Mouse (Mus musculus) MEL (cell line): ENCODE data around the gene Galnt15. TPM values are rescaled to one million over a fixed set of nuclear protein-coding genes. Genes with fewer than 3 reads are reported as not detected.

ENCODE experiments used
- DNase-seq: peaks from one replicate; pipeline ENCODE4 v3.0.0; 2011; ENCODE audit warnings: low read depth, low spot score
- H3K27ac ChIP-seq: 2 replicates; pipeline ENCODE4 v1.5.1; 2012; ENCODE audit warnings: low read depth, mild to moderate bottlenecking, control low read depth, low read length, moderate library complexity; ENCODE audit not compliant: control insufficient read depth
- H3K27me3 ChIP-seq, 2 experiments: fragments of 150-350 bp in 1 of 2; sonication (generic) in 1 of 2; 2 replicates each; pipeline ENCODE4 v1.6.1; 2012; ENCODE audit warnings: low read length in 2 of 2, mild to moderate bottlenecking in 2 of 2, improper control_type of control experiment in 1 of 2, moderate library complexity in 1 of 2; ENCODE audit not compliant: insufficient read depth in 2 of 2, control insufficient read depth in 1 of 2
- H3K36me3 ChIP-seq, 2 experiments: 2 replicates each; pipeline ENCODE4 v1.6.1; 2012 to 2014; ENCODE audit warnings: low read length in 2 of 2, improper control_type of control experiment in 1 of 2, inconsistent platforms in 1 of 2, mild to moderate bottlenecking in 1 of 2; ENCODE audit not compliant: insufficient read depth in 2 of 2, control insufficient read depth in 1 of 2
- H3K4me1 ChIP-seq, 2 experiments: fragments of 150-350 bp in 1 of 2; sonication (generic) in 1 of 2; 2 replicates each; pipeline ENCODE4 v1.6.1; 2012; ENCODE audit warnings: low read length in 2 of 2, improper control_type of control experiment in 1 of 2, mild to moderate bottlenecking in 1 of 2; ENCODE audit not compliant: insufficient read depth in 2 of 2, control insufficient read depth in 1 of 2
- H3K4me3 ChIP-seq, 2 experiments: fragments of 150-350 bp in 1 of 2; sonication (generic) in 1 of 2; 2 replicates each; pipeline ENCODE4 v1.5.1; 2012; ENCODE audit warnings: low read depth in 2 of 2, low read length in 2 of 2, mild to moderate bottlenecking in 2 of 2, moderate library complexity in 2 of 2, control low read depth in 1 of 2, improper control_type of control experiment in 1 of 2; ENCODE audit not compliant: control insufficient read depth in 1 of 2, insufficient read depth in 1 of 2
- H3K79me2 ChIP-seq: 2 replicates; pipeline ENCODE4 v1.6.1; 2012; ENCODE audit warnings: mild to moderate bottlenecking, low read length, moderate library complexity; ENCODE audit not compliant: control insufficient read depth, poor library complexity, insufficient read depth
- H3K9ac ChIP-seq: 2 replicates; pipeline ENCODE4 v1.6.1; 2012; ENCODE audit warnings: low read depth, mild to moderate bottlenecking, control low read depth, low read length, moderate library complexity; ENCODE audit not compliant: control insufficient read depth, poor library complexity, severe bottlenecking
- H3K9me3 ChIP-seq: fragments of 150-350 bp; sonication (generic); replicated peaks from 2 replicates; pipeline ENCODE4 v1.6.1; 2012; ENCODE audit warnings: mild to moderate bottlenecking, low read length, improper control_type of control experiment, moderate library complexity; ENCODE audit not compliant: insufficient read depth
- ELF1 ChIP-seq: IDR thresholded peaks from 2 replicates; pipeline ENCODE4 v1.6.1; 2014; ENCODE audit warnings: low read depth, mild to moderate bottlenecking, inconsistent platforms, low read length, improper control_type of control experiment, moderate library complexity
- EP300 ChIP-seq, 2 experiments: IDR thresholded peaks; 2 replicates each; pipeline ENCODE4 v1.6.1; 2011; ENCODE audit warnings: improper control_type of control experiment in 2 of 2, low read length in 2 of 2, low read depth in 1 of 2, mild to moderate bottlenecking in 1 of 2
- ETS1 ChIP-seq: IDR thresholded peaks from 2 replicates; pipeline ENCODE4 v1.6.1; 2012; ENCODE audit warnings: low read depth, mild to moderate bottlenecking, inconsistent platforms, low read length, improper control_type of control experiment, moderate library complexity
- HCFC1 ChIP-seq: IDR thresholded peaks from 2 replicates; pipeline ENCODE4 v1.6.1; 2012; ENCODE audit warnings: low read depth, mild to moderate bottlenecking, inconsistent platforms, low read length, improper control_type of control experiment, moderate library complexity
- MAFK ChIP-seq: IDR thresholded peaks from 2 replicates; pipeline ENCODE4 v1.6.1; 2011; ENCODE audit warnings: low read depth, mild to moderate bottlenecking, low read length, improper control_type of control experiment, borderline replicate concordance
- MAZ ChIP-seq: IDR thresholded peaks from 2 replicates; pipeline ENCODE4 v1.6.1; 2012; ENCODE audit warnings: low read depth, mild to moderate bottlenecking, inconsistent platforms, low read length, improper control_type of control experiment
- MEF2A ChIP-seq: IDR thresholded peaks from 2 replicates; pipeline ENCODE4 v1.6.1; 2014; ENCODE audit warnings: low read depth, mild to moderate bottlenecking, inconsistent platforms, low read length, improper control_type of control experiment; ENCODE audit not compliant: poor library complexity, insufficient replicate concordance, severe bottlenecking; ENCODE audit errors: extremely low read depth
- MXI1 ChIP-seq: IDR thresholded peaks from 2 replicates; pipeline ENCODE4 v1.6.1; 2011; ENCODE audit warnings: mild to moderate bottlenecking, low read depth, low read length, improper control_type of control experiment
- MYC ChIP-seq: IDR thresholded peaks from 2 replicates; pipeline ENCODE4 v1.6.1; 2011; ENCODE audit warnings: low read depth, mild to moderate bottlenecking, low read length, improper control_type of control experiment, moderate library complexity
- NRF1 ChIP-seq: IDR thresholded peaks from 2 replicates; pipeline ENCODE4 v1.6.1; 2014; ENCODE audit warnings: low read depth, mild to moderate bottlenecking, inconsistent platforms, low read length, improper control_type of control experiment, moderate library complexity; ENCODE audit not compliant: poor library complexity, insufficient read depth, severe bottlenecking
- POLR2AphosphoS2 ChIP-seq: IDR thresholded peaks from 2 replicates; pipeline ENCODE4 v1.6.1; 2011; ENCODE audit warnings: low read length, improper control_type of control experiment
- RCOR1 ChIP-seq: IDR thresholded peaks from 2 replicates; pipeline ENCODE4 v1.6.1; 2012; ENCODE audit warnings: low read depth, mild to moderate bottlenecking, inconsistent platforms, low read length, improper control_type of control experiment
- TAL1 ChIP-seq: IDR thresholded peaks from 2 replicates; pipeline ENCODE4 v1.6.1; 2012; ENCODE audit warnings: mild to moderate bottlenecking, inconsistent platforms, low read length, moderate library complexity, mixed read lengths
- TCF12 ChIP-seq: IDR thresholded peaks from 2 replicates; pipeline ENCODE4 v1.6.1; 2014; ENCODE audit warnings: low read depth, mild to moderate bottlenecking, inconsistent platforms, low read length, improper control_type of control experiment, moderate library complexity
- ZMIZ1 ChIP-seq: IDR thresholded peaks from 2 replicates; pipeline ENCODE4 v1.6.1; 2012; ENCODE audit warnings: low read depth, mild to moderate bottlenecking, inconsistent platforms, low read length, improper control_type of control experiment, moderate library complexity
- polyA plus RNA-seq, 2 experiments: library from polyadenylated mRNA; stranded (reverse) in 1 of 2; unstranded in 1 of 2; fragments of >175 nt in 1 of 2; fragments of >200 nt in 1 of 2; gene quantifications; 2 replicates each; pipeline versions ENCODE4 v1.2.1 to v1.2.4; 2012; ENCODE audit warnings: low replicate concordance in 2 of 2, low read depth in 1 of 2; ENCODE audit not compliant: insufficient read length in 2 of 2, insufficient read depth in 1 of 2, missing spikeins in 1 of 2
- total RNA-seq: library from RNA; depleted of rRNA; stranded (reverse); fragments of 300-350 nt; gene quantifications from 2 replicates; pipeline ENCODE4 v1.2.3, GENCODE M21; 2012

The Galnt15 gene
- total and polyA plus RNA-seq, 3 experiments, result 0.04 to 0.15 TPM; not detected in 1

GRCm38 (mm10) chr14:32007654-32008335, 21.0 kb upstream of the Galnt15 start:
- no peaks in the 10 kb centered on the region for H3K4me1 ChIP-seq
- H3K27ac ChIP-seq, result no peak overlapping the region
- DNase-seq, result no peak
- TF ChIP-seq EP300 (IDR thresholded peaks at IDR 0.05; ENCODE audit: low read depth in 1 of 2, low read length in 2 of 2) (no peak), MAFK (no peak), ELF1 (no peak), RCOR1 (no peak), TCF12 (no peak), TAL1 (no peak), MXI1 (no peak), ETS1 (no peak), MAZ (no peak), ZMIZ1 (no peak), HCFC1 (no peak), MYC (no peak), POLR2AphosphoS2 (no peak)
- H3K9me3 ChIP-seq, result no peaks in the 10 kb centered on the region
- H3K27me3 ChIP-seq, result peaks cover 0 to 2% of the 10 kb centered on the region in 2 experiments; a peak in 1 of 4 replicates
- no peak overlapping the region for H3K4me3 ChIP-seq
- H3K9ac ChIP-seq, result no peak overlapping the region
- no peaks in the 10 kb centered on the region for H3K36me3 ChIP-seq
- H3K79me2 ChIP-seq, result no peaks in the 10 kb centered on the region

DNA sequence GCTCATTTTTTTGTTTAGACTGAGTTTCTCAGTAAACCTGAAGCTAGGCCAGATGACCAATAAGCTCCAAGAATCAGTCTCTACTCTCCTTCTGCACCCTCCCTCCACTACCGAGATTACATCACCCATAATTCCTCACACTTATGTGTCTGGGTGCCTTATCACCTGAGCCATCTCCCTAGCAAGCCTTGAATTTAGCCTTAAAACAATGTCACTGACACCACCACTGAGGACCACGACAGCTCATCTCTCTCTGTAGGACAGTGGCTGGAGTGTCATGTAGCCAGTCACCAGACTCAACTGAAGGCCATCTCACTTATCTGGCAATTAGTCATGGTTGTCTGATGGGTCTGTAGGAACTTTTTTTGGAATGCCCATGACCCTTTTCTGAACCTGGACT, 19.1 kb upstream of the Galnt15 start:
- no peaks in the 10 kb centered on the region for H3K36me3 ChIP-seq
- no peak for DNase-seq
- H3K79me2 ChIP-seq, result no peaks in the 10 kb centered on the region
- H3K4me1 ChIP-seq, result no peaks in the 10 kb centered on the region
- no peak overlapping the region for H3K4me3 ChIP-seq
- H3K27ac ChIP-seq, result no peak overlapping the region
- TF ChIP-seq NRF1, result no peak
- no peak for TF ChIP-seq MEF2A
- TF ChIP-seq, all 39 proteins: peak for 0
- no peak overlapping the region for H3K9ac ChIP-seq
- peaks cover 0 to 2% of the 10 kb centered on the region in 2 experiments; a peak in 1 of 4 replicates for H3K27me3 ChIP-seq
- no peaks in the 10 kb centered on the region for H3K9me3 ChIP-seq
